Mouse (Mus musculus) neural tube, embryonic 15.5 days (tissue): Measurements from ENCODE around the gene Ttl. TPM values are rescaled to one million over a fixed set of nuclear protein-coding genes. Genes with fewer than 3 reads are reported as not detected.

ENCODE experiments used
- ATAC-seq: fragments of 200-750 bp; cut with Nextera tagmentation; 2 replicates; pipeline ENCODE4 v1.8.0; 2017; ENCODE audit warnings: mild to moderate bottlenecking, moderate TSS enrichment, moderate library complexity; ENCODE audit not compliant: low FRiP score
- H3K27ac ChIP-seq: fragments of 300-500 bp; sonication (generic); replicated peaks from 2 replicates; pipeline ENCODE4 v1.5.1; 2015; ENCODE audit warnings: mild to moderate bottlenecking, inconsistent platforms
- H3K27me3 ChIP-seq: fragments of 300-500 bp; sonication (generic); replicated peaks from 2 replicates; pipeline ENCODE4 v1.6.1; 2015; ENCODE audit warnings: inconsistent platforms
- H3K36me3 ChIP-seq: fragments of 300-500 bp; sonication (generic); 2 replicates; pipeline ENCODE4 v1.6.1; 2015; ENCODE audit warnings: inconsistent platforms
- H3K4me1 ChIP-seq: fragments of 300-500 bp; sonication (generic); 2 replicates; pipeline ENCODE4 v1.6.1; 2015; ENCODE audit warnings: inconsistent platforms
- H3K4me2 ChIP-seq: fragments of 300-500 bp; sonication (generic); 2 replicates; pipeline ENCODE4 v1.6.1; 2015; ENCODE audit warnings: inconsistent platforms, mild to moderate bottlenecking, moderate library complexity
- H3K4me3 ChIP-seq: fragments of 300-500 bp; sonication (generic); replicated peaks from 2 replicates; pipeline ENCODE4 v1.5.1; 2015; ENCODE audit warnings: mild to moderate bottlenecking, inconsistent platforms
- H3K9ac ChIP-seq: fragments of 300-500 bp; sonication (generic); replicated peaks from 2 replicates; pipeline ENCODE4 v1.6.1; 2015; ENCODE audit warnings: mild to moderate bottlenecking, inconsistent platforms
- H3K9me3 ChIP-seq: fragments of 300-500 bp; sonication (generic); replicated peaks from 2 replicates; pipeline ENCODE4 v1.6.1; 2016; ENCODE audit warnings: inconsistent platforms
- WGBS: fragments of 180-500 bp; shearing (Covaris S2); methylation state at CpG from one replicate; pipeline ENCODE4 v1.1.7; 2015; ENCODE audit warnings: mixed read lengths; 5-methylcytosine and 5-hydroxymethylcytosine counted together
- polyA plus RNA-seq: library from polyadenylated mRNA; unstranded; fragments of >200 nt; fragmentation: Nextera tagmentation; extraction: Ambion mirVana; gene quantifications from 2 replicates; pipeline ENCODE4 v1.2.1, GENCODE M21; 2015

Ttl gene
- polyA plus RNA-seq, 1 experiment from 2014 or later, result 45.4 TPM

- Histone ChIP-seq H3K4me1 (no peaks in the 10 kb centered on the region), H3K4me3 (no peak overlapping the region), H3K9ac (no peak overlapping the region), H3K36me3 (peaks cover 91% of the 10 kb centered on the region), H3K4me2 (no peak overlapping the region), H3K27ac (no peak overlapping the region), H3K9me3 (no peaks in the 10 kb centered on the region), H3K27me3 (no peaks in the 10 kb centered on the region)
- WGBS, result 59% methylated on average over 4 of the region's 4 CpGs
- no peak for ATAC-seq
Measured at GRCm38 (mm10) chr2:129090370-129090769, 24.6 kb downstream of the Ttl start.

- no peaks in the 10 kb centered on the region for H3K4me1 ChIP-seq
- no peak overlapping the region for H3K27ac ChIP-seq
- no peak overlapping the region for H3K4me2 ChIP-seq
- H3K9ac ChIP-seq, result no peak overlapping the region
- no peaks in the 10 kb centered on the region for H3K9me3 ChIP-seq
- ATAC-seq, result no peak
- no peak overlapping the region for H3K4me3 ChIP-seq
- H3K36me3 ChIP-seq, result peaks cover 74% of the 10 kb centered on the region
- 94% methylated on average over 12 of the region's 12 CpGs for WGBS
- H3K27me3 ChIP-seq, result no peaks in the 10 kb centered on the region
Measured at GRCm38 (mm10) chr2:129092810-129093209, 27.1 kb downstream of the Ttl start.

DNA sequence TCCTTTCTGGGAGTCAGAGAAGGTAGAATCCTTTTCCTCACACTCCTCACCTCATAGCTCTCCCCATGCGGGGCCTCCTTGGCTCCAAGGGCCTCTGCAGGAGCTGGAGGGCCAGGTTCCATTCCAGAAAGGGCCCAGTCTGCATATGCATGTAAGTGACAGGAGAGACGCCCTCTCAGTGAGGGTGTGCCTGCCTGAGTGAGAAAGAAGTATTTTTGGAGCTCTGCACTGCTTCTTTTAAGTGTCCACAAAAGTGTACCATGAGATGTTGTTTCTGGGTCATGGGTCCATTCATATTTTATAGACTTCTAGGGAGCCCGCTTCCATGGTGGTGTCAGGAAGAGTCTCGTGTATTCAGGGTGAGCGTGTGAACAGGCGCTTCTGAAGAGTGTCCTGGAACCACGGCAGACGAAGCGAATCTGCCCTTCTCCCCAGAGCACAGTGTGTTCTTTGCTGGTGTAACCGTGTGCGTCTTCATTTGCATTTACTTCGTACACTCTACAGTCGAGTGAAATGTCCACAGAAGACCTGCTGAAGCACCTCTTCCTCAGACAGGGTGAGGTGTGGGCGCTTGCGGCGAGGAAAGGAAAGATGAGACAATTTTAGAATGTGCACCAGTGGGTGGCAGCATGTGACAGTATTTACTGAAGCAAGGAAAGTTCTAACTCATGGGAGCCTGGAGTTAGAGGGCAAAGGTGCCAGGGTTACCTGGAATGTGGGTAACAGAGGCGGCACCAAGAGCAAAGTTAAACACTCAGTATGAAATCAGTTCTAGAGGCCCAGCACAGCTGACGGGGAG, 28.4 kb downstream of the Ttl start:
- Histone ChIP-seq H3K36me3 (peaks cover 64% of the 10 kb centered on the region), H3K27ac (no peak overlapping the region), H3K9me3 (no peaks in the 10 kb centered on the region), H3K27me3 (no peaks in the 10 kb centered on the region), H3K4me2 (no peak overlapping the region), H3K4me3 (no peak overlapping the region), H3K9ac (no peak overlapping the region), H3K4me1 (no peaks in the 10 kb centered on the region)
- 91% methylated on average over 18 of the region's 18 CpGs for WGBS
- ATAC-seq, result no peak

GRCm38 (mm10) chr2:129100784-129101310, 35.1 kb downstream of the Ttl start, which contains the start of gene Polr1b:
Polr1b (plus strand) TSS chr2:129100995.
- peak; percentile 99 for ATAC-seq
- peak within 1 kb of the TSS; percentile 89 for H3K4me3 ChIP-seq
- H3K27me3 ChIP-seq, result no peaks in the 10 kb centered on the region
- peaks cover 14% of the 10 kb centered on the region for H3K4me1 ChIP-seq
- peak within 1 kb of the TSS; percentile 84 for H3K4me2 ChIP-seq
- under 1% methylated on average over 35 of the region's 35 CpGs for WGBS
- H3K9ac ChIP-seq, result peak within 1 kb of the TSS; percentile 69
- 0 out of 2 replicates have a peak within 1 kb of the TSS, but pooled peaks have one; percentile 37 for H3K27ac ChIP-seq
- H3K36me3 ChIP-seq, result peaks cover 31% of the 10 kb centered on the region
- H3K9me3 ChIP-seq, result no peaks in the 10 kb centered on the region

GRCm38 (mm10) chr2:129112924-129113323, 47.2 kb downstream of the Ttl start:
- H3K4me3 ChIP-seq, result no peak overlapping the region
- H3K27me3 ChIP-seq, result no peaks in the 10 kb centered on the region
- ATAC-seq, result no peak
- H3K9ac ChIP-seq, result no peak overlapping the region
- 95% methylated on average over 5 of the region's 5 CpGs for WGBS
- peaks cover 79% of the 10 kb centered on the region for H3K36me3 ChIP-seq
- no peak overlapping the region for H3K4me2 ChIP-seq
- no peaks in the 10 kb centered on the region for H3K9me3 ChIP-seq
- H3K27ac ChIP-seq, result no peak overlapping the region
- no peaks in the 10 kb centered on the region for H3K4me1 ChIP-seq

GRCm38 (mm10) chr2:129115706-129116367, 50.1 kb downstream of the Ttl start:
- 95% methylated on average over 9 of the region's 9 CpGs for WGBS
- H3K9me3 ChIP-seq, result no peaks in the 10 kb centered on the region
- H3K9ac ChIP-seq, result no peak overlapping the region
- H3K27ac ChIP-seq, result no peak overlapping the region
- no peak overlapping the region for H3K4me2 ChIP-seq
- H3K27me3 ChIP-seq, result no peaks in the 10 kb centered on the region
- H3K4me3 ChIP-seq, result no peak overlapping the region
- H3K4me1 ChIP-seq, result no peaks in the 10 kb centered on the region
- no peak for ATAC-seq
- peaks cover 85% of the 10 kb centered on the region for H3K36me3 ChIP-seq

GRCm38 (mm10) chr2:129116368-129116739, 50.6 kb downstream of the Ttl start:
- Histone ChIP-seq H3K4me1 (no peaks in the 10 kb centered on the region), H3K9ac (no peak overlapping the region), H3K27me3 (no peaks in the 10 kb centered on the region), H3K4me2 (no peak overlapping the region), H3K9me3 (no peaks in the 10 kb centered on the region), H3K4me3 (no peak overlapping the region), H3K27ac (no peak overlapping the region), H3K36me3 (peaks cover 88% of the 10 kb centered on the region)
- WGBS, result 96% methylated on average over 1 of the region's 1 CpGs
- no peak for ATAC-seq

DNA sequence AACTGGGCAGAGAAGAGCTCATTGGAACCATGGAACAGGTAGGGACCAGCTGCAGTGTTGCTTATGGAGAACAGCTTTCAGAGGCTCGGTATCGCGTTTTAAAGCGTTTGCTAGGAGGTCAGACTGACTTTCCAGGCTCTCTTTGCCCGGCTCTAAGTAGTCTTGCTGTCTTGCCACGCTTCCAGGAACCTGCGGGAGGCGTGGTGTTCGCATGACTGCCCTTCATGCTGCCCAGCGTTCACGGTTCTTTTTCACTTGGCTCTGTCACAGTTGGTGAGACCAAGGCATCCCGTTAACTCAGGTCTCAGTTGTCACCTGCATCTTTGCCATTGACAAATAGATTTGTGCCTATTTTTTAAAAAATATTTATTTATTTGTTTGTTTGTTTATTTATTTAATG, 52.3 kb downstream of the Ttl start:
- peaks cover 91% of the 10 kb centered on the region for H3K36me3 ChIP-seq
- H3K9ac ChIP-seq, result no peak overlapping the region
- no peak overlapping the region for H3K4me3 ChIP-seq
- H3K4me2 ChIP-seq, result no peak overlapping the region
- no peaks in the 10 kb centered on the region for H3K9me3 ChIP-seq
- H3K4me1 ChIP-seq, result no peaks in the 10 kb centered on the region
- H3K27me3 ChIP-seq, result no peaks in the 10 kb centered on the region
- no peak overlapping the region for H3K27ac ChIP-seq
- WGBS, result 96% methylated on average over 12 of the region's 12 CpGs
- ATAC-seq, result no peak

DNA sequence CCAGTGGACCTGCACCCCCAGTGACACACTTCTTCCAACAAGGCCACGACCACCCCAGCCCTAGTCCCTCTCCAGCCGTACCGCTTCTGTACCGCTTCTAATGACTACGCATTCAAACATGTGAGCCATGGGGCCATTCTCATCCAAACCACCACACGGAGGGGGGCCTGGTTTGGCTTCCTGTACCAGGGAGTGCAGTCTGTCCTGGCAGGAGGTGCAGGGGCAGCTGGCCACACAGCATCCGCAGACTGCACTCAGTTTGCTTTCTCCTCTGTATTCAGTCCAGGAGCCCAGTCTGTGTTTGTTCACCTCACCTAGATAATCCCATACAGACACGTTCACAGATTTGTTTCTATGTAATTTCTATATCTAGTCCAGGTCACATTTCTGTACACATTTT, 56.2 kb downstream of the Ttl start:
- ATAC-seq, result no peak
- WGBS, result 95% methylated on average over 8 of the region's 8 CpGs

GRCm38 (mm10) chr2:129129412-129129929, 63.7 kb downstream of the Ttl start, which contains the start of gene Chchd5:
Chchd5 (plus strand) TSS chr2:129129700.
- peaks cover 51% of the 10 kb centered on the region for H3K36me3 ChIP-seq
- H3K4me2 ChIP-seq, result peak within 1 kb of the TSS; percentile 84
- peaks cover 17% of the 10 kb centered on the region for H3K4me1 ChIP-seq
- WGBS, result 0% methylated on average over 35 of the region's 35 CpGs
- peaks cover 6% of the 10 kb centered on the region; the same call in 1 of the 2 replicates for H3K9me3 ChIP-seq
- peak within 1 kb of the TSS; percentile 90 for H3K27ac ChIP-seq
- ATAC-seq, result peak; percentile 100
- H3K9ac ChIP-seq, result peak within 1 kb of the TSS; percentile 71
- no peaks in the 10 kb centered on the region for H3K27me3 ChIP-seq
- peak within 1 kb of the TSS; percentile 62 for H3K4me3 ChIP-seq

More for the DNA sequence above, 56.2 kb downstream of the Ttl start:
- H3K27ac ChIP-seq, result no peak overlapping the region
- no peaks in the 10 kb centered on the region for H3K27me3 ChIP-seq
- no peaks in the 10 kb centered on the region for H3K4me1 ChIP-seq
- H3K9ac ChIP-seq, result no peak overlapping the region
- no peaks in the 10 kb centered on the region for H3K9me3 ChIP-seq
- H3K4me3 ChIP-seq, result no peak overlapping the region
- H3K4me2 ChIP-seq, result no peak overlapping the region
- H3K36me3 ChIP-seq, result peaks cover 87% of the 10 kb centered on the region

- Histone ChIP-seq H3K4me3 (peak overlapping the region; percentile 62), H3K4me2 (peak overlapping the region; percentile 84), H3K4me1 (peaks cover 17% of the 10 kb centered on the region), H3K9me3 (peaks cover 6% of the 10 kb centered on the region; the same call in 1 of the 2 replicates), H3K27me3 (no peaks in the 10 kb centered on the region), H3K27ac (peak overlapping the region; percentile 90), H3K36me3 (peaks cover 45% of the 10 kb centered on the region), H3K9ac (peak overlapping the region; percentile 68)
- peak; percentile 55 for ATAC-seq
- WGBS, result 31% methylated on average over 18 of the region's 18 CpGs
Measured at GRCm38 (mm10) chr2:129129987-129130545, 64.3 kb downstream of the Ttl start.
